Mouse (Mus musculus) liver, embryonic 16.5 days (tissue): ENCODE data around the gene Adcy10. TPM values are rescaled to one million over a fixed set of nuclear protein-coding genes. Genes with fewer than 3 reads are reported as not detected.

ENCODE experiments used
- ATAC-seq: fragments of 200-750 bp; cut with Nextera tagmentation; 2 replicates; pipeline ENCODE4 v1.8.0; 2017; ENCODE audit warnings: low read depth, mild to moderate bottlenecking, moderate number of reproducible peaks, moderate library complexity
- H3K27ac ChIP-seq: fragments of 300-500 bp; sonication (generic); 2 replicates; pipeline ENCODE4 v1.5.1; 2014; ENCODE audit warnings: mild to moderate bottlenecking, low read length
- H3K27me3 ChIP-seq: fragments of 300-500 bp; sonication (generic); 2 replicates; pipeline ENCODE4 v1.6.1; 2014; ENCODE audit warnings: low read depth, low read length, mixed read lengths; ENCODE audit not compliant: control insufficient read depth, insufficient read depth
- H3K36me3 ChIP-seq: fragments of 300-500 bp; sonication (generic); 2 replicates; pipeline ENCODE4 v1.6.1; 2014; ENCODE audit warnings: mild to moderate bottlenecking; ENCODE audit not compliant: control insufficient read depth, insufficient read depth
- H3K4me1 ChIP-seq: fragments of 300-500 bp; sonication (generic); 2 replicates; pipeline ENCODE4 v1.6.1; 2014; ENCODE audit warnings: low read depth, low read length, mixed read lengths; ENCODE audit not compliant: control insufficient read depth
- H3K4me2 ChIP-seq: fragments of 300-500 bp; sonication (generic); 2 replicates; pipeline ENCODE4 v1.6.1; 2014; ENCODE audit warnings: low read depth, low read length, mixed read lengths
- H3K4me3 ChIP-seq: fragments of 300-500 bp; sonication (generic); 2 replicates; pipeline ENCODE4 v1.5.1; 2014; ENCODE audit warnings: low read depth, mild to moderate bottlenecking, low read length
- H3K9ac ChIP-seq: fragments of 300-500 bp; sonication (generic); 2 replicates; pipeline ENCODE4 v1.6.1; 2014; ENCODE audit warnings: low read depth, low read length
- H3K9me3 ChIP-seq: fragments of 300-500 bp; sonication (generic); replicated peaks from 2 replicates; pipeline ENCODE4 v1.6.1; 2016; ENCODE audit warnings: low read length; ENCODE audit not compliant: control insufficient read depth
- WGBS: fragments of 180-500 bp; shearing (Covaris S2); extraction: QIAGEN DNeasy Blood & Tissue Kit; methylation state at CpG from one replicate; pipeline ENCODE4 v1.1.7; 2014; ENCODE audit not compliant: insufficient replicate concordance; 5-methylcytosine and 5-hydroxymethylcytosine counted together
- polyA plus RNA-seq: library from polyadenylated mRNA; unstranded; fragments of >200 nt; fragmentation: Nextera tagmentation; extraction: Ambion mirVana; gene quantifications from 2 replicates; pipeline ENCODE4 v1.2.1, GENCODE M21; 2015

The Adcy10 gene
- polyA plus RNA-seq, 1 experiment from 2014 or later = 0.11 TPM

- ATAC-seq = no peak
- no peaks in the 10 kb centered on the region for H3K9me3 ChIP-seq
- H3K4me1 ChIP-seq = no peaks in the 10 kb centered on the region
- 66% methylated on average over 4 of the region's 4 CpGs for WGBS
- H3K36me3 ChIP-seq = no peaks in the 10 kb centered on the region
- H3K4me2 ChIP-seq = no peak overlapping the region
- no peaks in the 10 kb centered on the region for H3K27me3 ChIP-seq
- no peak overlapping the region for H3K4me3 ChIP-seq
- H3K27ac ChIP-seq = no peak overlapping the region
- no peak overlapping the region for H3K9ac ChIP-seq
Measured at GRCm38 (mm10) chr1:165565283-165565682, 80.3 kb downstream of the Adcy10 start.

- H3K4me1 ChIP-seq = no peaks in the 10 kb centered on the region
- H3K36me3 ChIP-seq = no peaks in the 10 kb centered on the region
- no peaks in the 10 kb centered on the region for H3K9me3 ChIP-seq
- H3K9ac ChIP-seq = no peak overlapping the region
- ATAC-seq = no peak
- H3K4me3 ChIP-seq = no peak overlapping the region
- 70% methylated on average over 7 of the region's 7 CpGs for WGBS
- no peaks in the 10 kb centered on the region for H3K27me3 ChIP-seq
- no peak overlapping the region for H3K27ac ChIP-seq
- H3K4me2 ChIP-seq = no peak overlapping the region
Measured at GRCm38 (mm10) chr1:165567466-165567865, 82.5 kb downstream of the Adcy10 start.

GRCm38 (mm10) chr1:165576005-165576404, 91.0 kb downstream of the Adcy10 start:
- WGBS = 55% methylated on average over 4 of the region's 4 CpGs
- H3K36me3 ChIP-seq = no peaks in the 10 kb centered on the region
- no peak overlapping the region for H3K4me3 ChIP-seq
- H3K9me3 ChIP-seq = 0 out of 2 replicates have a peak, but pooled peaks cover 2% of the 10 kb centered on the region
- no peak overlapping the region for H3K27ac ChIP-seq
- H3K9ac ChIP-seq = no peak overlapping the region
- H3K4me2 ChIP-seq = no peak overlapping the region
- ATAC-seq = peak; percentile 62
- H3K27me3 ChIP-seq = no peaks in the 10 kb centered on the region
- no peaks in the 10 kb centered on the region for H3K4me1 ChIP-seq

GRCm38 (mm10) chr1:165576459-165577112, 91.6 kb downstream of the Adcy10 start:
- WGBS = 38% methylated on average over 9 of the region's 9 CpGs
- H3K4me2 ChIP-seq = no peak overlapping the region
- ATAC-seq = no peak

DNA sequence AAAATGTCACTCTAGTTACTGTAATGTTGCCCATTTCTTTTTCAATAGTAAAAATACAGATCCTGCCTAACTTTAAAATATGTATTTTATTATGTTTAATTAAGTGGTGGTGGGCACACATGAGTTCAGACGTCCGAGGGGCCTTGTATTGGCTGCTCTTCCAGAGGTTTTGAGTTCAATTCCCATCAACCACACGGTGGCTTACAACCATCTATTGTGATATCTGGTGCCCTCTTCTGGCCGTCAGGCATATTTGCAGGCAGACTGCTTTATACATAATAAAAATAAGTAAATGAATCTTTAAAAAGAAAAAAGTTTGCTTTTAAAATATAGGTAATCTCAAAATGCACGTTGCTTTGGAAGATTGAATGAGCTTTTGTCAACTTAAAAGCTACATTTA, 94.3 kb downstream of the Adcy10 start:
- no peaks in the 10 kb centered on the region for H3K36me3 ChIP-seq
- no peak overlapping the region for H3K4me2 ChIP-seq
- no peak overlapping the region for H3K4me3 ChIP-seq
- H3K27ac ChIP-seq = no peak overlapping the region
- no peak for ATAC-seq
- H3K9me3 ChIP-seq = 0 out of 2 replicates have a peak, but pooled peaks cover 2% of the 10 kb centered on the region
- H3K4me1 ChIP-seq = no peaks in the 10 kb centered on the region
- no peak overlapping the region for H3K9ac ChIP-seq
- 38% methylated on average over 5 of the region's 5 CpGs for WGBS
- no peaks in the 10 kb centered on the region for H3K27me3 ChIP-seq

More at GRCm38 (mm10) chr1:165576459-165577112, 91.6 kb downstream of the Adcy10 start:
- no peak overlapping the region for H3K27ac ChIP-seq
- H3K4me1 ChIP-seq = no peaks in the 10 kb centered on the region
- no peaks in the 10 kb centered on the region for H3K27me3 ChIP-seq
- H3K36me3 ChIP-seq = no peaks in the 10 kb centered on the region
- no peak overlapping the region for H3K4me3 ChIP-seq
- H3K9me3 ChIP-seq = 0 out of 2 replicates have a peak, but pooled peaks cover 2% of the 10 kb centered on the region
- no peak overlapping the region for H3K9ac ChIP-seq

GRCm38 (mm10) chr1:165581255-165581654, 96.3 kb downstream of the Adcy10 start:
- Histone ChIP-seq H3K4me2 (no peak overlapping the region), H3K9ac (no peak overlapping the region), H3K27ac (no peak overlapping the region), H3K4me3 (no peak overlapping the region), H3K4me1 (no peaks in the 10 kb centered on the region), H3K36me3 (no peaks in the 10 kb centered on the region), H3K27me3 (no peaks in the 10 kb centered on the region), H3K9me3 (0 out of 2 replicates have a peak, but pooled peaks cover 2% of the 10 kb centered on the region)
- ATAC-seq = no peak
- WGBS = 65% methylated on average over 3 of the region's 3 CpGs

- H3K4me2 ChIP-seq = no peak overlapping the region
- H3K36me3 ChIP-seq = no peaks in the 10 kb centered on the region
- H3K4me1 ChIP-seq = no peaks in the 10 kb centered on the region
- peak; percentile 53; the same call in 1 of the 2 replicates for ATAC-seq
- 0 out of 2 replicates have a peak, but pooled peaks cover 2% of the 10 kb centered on the region for H3K9me3 ChIP-seq
- H3K9ac ChIP-seq = no peak overlapping the region
- H3K27me3 ChIP-seq = no peaks in the 10 kb centered on the region
- 22% methylated on average over 12 of the region's 12 CpGs for WGBS
- H3K4me3 ChIP-seq = no peak overlapping the region
- H3K27ac ChIP-seq = no peak overlapping the region
Measured at GRCm38 (mm10) chr1:165583529-165584184, 98.7 kb downstream of the Adcy10 start.

DNA sequence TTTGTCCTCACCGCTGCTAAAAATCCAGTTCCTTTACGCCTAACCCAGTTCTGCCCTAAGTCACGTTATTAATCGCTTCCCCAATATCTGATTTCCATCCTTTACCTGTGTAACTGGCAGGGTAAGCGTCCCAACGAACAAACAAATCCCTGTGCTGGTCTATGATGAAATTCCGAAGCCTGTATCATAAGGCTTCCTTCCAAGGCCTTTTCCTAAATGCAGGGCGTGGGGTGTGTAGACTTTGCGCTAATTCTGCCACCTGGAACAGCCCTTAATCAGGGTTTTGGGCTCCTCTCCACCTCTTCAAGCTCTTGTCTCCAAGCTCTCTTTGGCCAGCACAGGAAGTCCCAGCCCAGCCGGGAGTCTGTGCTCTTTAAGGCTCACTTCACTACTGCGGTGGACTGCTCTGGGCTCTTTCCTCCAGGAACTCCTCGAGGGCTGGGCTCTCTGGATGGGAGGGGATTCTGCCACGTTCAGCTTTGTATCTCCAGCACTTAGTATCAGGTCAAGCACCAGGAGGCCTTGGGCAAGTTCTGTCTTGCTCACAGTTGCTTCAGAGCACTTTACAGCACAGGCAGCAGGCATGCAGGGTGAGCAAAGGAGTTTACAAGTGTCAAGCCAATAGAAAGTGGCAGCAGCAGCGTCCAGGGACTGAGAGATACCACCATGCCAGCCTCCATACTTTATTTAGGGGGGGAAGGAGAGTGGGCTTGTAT, 100.6 kb downstream of the Adcy10 start:
- no peaks in the 10 kb centered on the region; the same call in 1 of the 2 replicates for H3K4me1 ChIP-seq
- H3K9ac ChIP-seq = no peak overlapping the region
- H3K9me3 ChIP-seq = no peaks in the 10 kb centered on the region
- 58% methylated on average over 14 of the region's 14 CpGs for WGBS
- H3K4me2 ChIP-seq = no peak overlapping the region
- H3K36me3 ChIP-seq = no peaks in the 10 kb centered on the region
- no peak for ATAC-seq
- no peak overlapping the region for H3K27ac ChIP-seq
- no peak overlapping the region for H3K4me3 ChIP-seq
- no peaks in the 10 kb centered on the region for H3K27me3 ChIP-seq

DNA sequence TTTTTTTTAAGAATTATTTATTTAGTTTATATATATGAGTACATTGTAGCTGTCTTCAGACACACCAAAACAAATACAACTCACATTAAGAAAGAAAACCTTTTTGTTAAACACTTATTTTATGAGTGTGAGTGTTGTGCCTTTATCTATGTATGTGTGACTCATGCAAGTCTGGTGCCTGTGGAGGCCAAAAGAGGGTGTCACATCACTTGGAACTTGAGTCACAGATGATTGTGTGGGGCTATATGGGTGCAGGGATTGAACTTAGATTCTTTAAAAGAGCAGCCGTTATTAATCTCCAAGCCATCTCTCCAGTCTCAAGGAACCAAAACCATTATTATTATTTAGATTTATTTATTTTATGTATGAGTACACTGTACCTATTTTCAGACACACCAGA, 101.4 kb downstream of the Adcy10 start:
- no peak for ATAC-seq
- Histone ChIP-seq H3K27me3 (no peaks in the 10 kb centered on the region), H3K4me3 (no peak overlapping the region)

More for the DNA sequence above, 101.4 kb downstream of the Adcy10 start:
- Histone ChIP-seq H3K4me2 (no peak overlapping the region), H3K36me3 (no peaks in the 10 kb centered on the region), H3K4me1 (no peaks in the 10 kb centered on the region; the same call in 1 of the 2 replicates), H3K9me3 (no peaks in the 10 kb centered on the region), H3K27ac (no peak overlapping the region), H3K9ac (no peak overlapping the region)
- WGBS = 63% methylated on average over 1 of the region's 1 CpGs
